Mouse (Mus musculus): ENCODE measurements around the gene Amph.

GRCm38 (mm10) chr13:19101889-19102402 lies 153.9 kb downstream of the Amph start:
- TF ChIP-seq CTCF (IDR thresholded peaks at IDR 0.05; ENCODE audit: borderline replicate concordance, insufficient read depth, low read depth, low read length) (no peak), POLR2A (IDR thresholded peaks at IDR 0.05; ENCODE audit: borderline replicate concordance, insufficient read depth, low read length) (no peak)

All from cerebellum, adult 2 months (tissue).